Mouse (Mus musculus) bone marrow, adult 2 months (tissue): ENCODE measurements around the gene Rpgrip1l. TPM values are rescaled to one million over a fixed set of nuclear protein-coding genes. Genes with fewer than 3 reads are reported as not detected.

Experiments used
- H3K27ac ChIP-seq: fragments of 200-500 bp; 2 replicates; pipeline ENCODE4 v1.5.1; 2012; ENCODE audit warnings: low read depth, mild to moderate bottlenecking, control low read depth, inconsistent platforms, low read length; ENCODE audit not compliant: control insufficient read depth, poor library complexity, insufficient read depth
- H3K4me1 ChIP-seq: fragments of 200-500 bp; 2 replicates; pipeline ENCODE4 v1.6.1; 2011; ENCODE audit warnings: low read length; ENCODE audit not compliant: control insufficient read depth, insufficient read depth
- H3K4me3 ChIP-seq: fragments of 200-500 bp; replicated peaks from 2 replicates; pipeline ENCODE3; 2011; ENCODE audit warnings: mild to moderate bottlenecking, low read depth, low read length, control low read depth; ENCODE audit not compliant: control insufficient read depth
- CTCF ChIP-seq: fragments of 200-500 bp; IDR thresholded peaks from 2 replicates; pipeline ENCODE4 v1.5.1; 2011; ENCODE audit warnings: low read length, control low read depth; ENCODE audit not compliant: control insufficient read depth, insufficient read depth
- POLR2A ChIP-seq: fragments of 200-500 bp; IDR thresholded peaks from 2 replicates; pipeline ENCODE4 v1.6.1; 2011; ENCODE audit warnings: low read depth, mild to moderate bottlenecking, control low read depth, low read length, borderline replicate concordance; ENCODE audit not compliant: control insufficient read depth
- WGBS: fragments of 180-500 bp; shearing (Covaris S2); methylation state at CpG from one replicate; pipeline ENCODE4 v1.1.7; 2018; 5-methylcytosine and 5-hydroxymethylcytosine counted together
- polyA plus RNA-seq: library from polyadenylated mRNA; stranded (reverse); fragments of >200 nt; gene quantifications from 2 replicates; pipeline ENCODE4 v1.2.4, GENCODE M21; 2011; ENCODE audit warnings: low replicate concordance; ENCODE audit not compliant: missing spikeins, insufficient read depth, insufficient read length

Rpgrip1l gene
- polyA plus RNA-seq, 1 experiment = 1.1 TPM

GRCm38 (mm10) chr8:91269374-91269958, 43.6 kb downstream of the Rpgrip1l start:
- WGBS = 28% methylated on average over 2 of the region's 2 CpGs

GRCm38 (mm10) chr8:91264564-91264963, 48.5 kb downstream of the Rpgrip1l start:
- no peaks in the 10 kb centered on the region for H3K4me1 ChIP-seq
- H3K27ac ChIP-seq = no peak overlapping the region
- TF ChIP-seq POLR2A (no peak), CTCF (no peak)
- no peak overlapping the region for H3K4me3 ChIP-seq

More at GRCm38 (mm10) chr8:91269374-91269958, 43.6 kb downstream of the Rpgrip1l start:
- Histone ChIP-seq H3K27ac (no peak overlapping the region), H3K4me1 (no peaks in the 10 kb centered on the region), H3K4me3 (no peak overlapping the region)
- TF ChIP-seq CTCF (no peak), POLR2A (no peak)

- WGBS = 81% methylated on average over 3 of the region's 3 CpGs
- H3K4me3 ChIP-seq = no peak overlapping the region
- TF ChIP-seq CTCF (no peak), POLR2A (no peak)
- H3K27ac ChIP-seq = no peak overlapping the region
- H3K4me1 ChIP-seq = no peaks in the 10 kb centered on the region
Observed at GRCm38 (mm10) chr8:91263939-91264338, 49.1 kb downstream of the Rpgrip1l start.

GRCm38 (mm10) chr8:91261598-91261997, 51.5 kb downstream of the Rpgrip1l start:
- H3K27ac ChIP-seq = no peak overlapping the region
- TF ChIP-seq CTCF = peak; percentile 15; the same call in 1 of the 2 replicates
- no peak for TF ChIP-seq POLR2A
- WGBS = 60% methylated on average over 2 of the region's 2 CpGs
- H3K4me3 ChIP-seq = no peak overlapping the region
- H3K4me1 ChIP-seq = no peaks in the 10 kb centered on the region

- TF ChIP-seq POLR2A = no peak
- no peak for TF ChIP-seq CTCF
- H3K4me1 ChIP-seq = no peaks in the 10 kb centered on the region; the same call in 1 of the 2 replicates
- no peak overlapping the region for H3K4me3 ChIP-seq
- no peak overlapping the region for H3K27ac ChIP-seq
- WGBS = 24% methylated on average over 6 of the region's 6 CpGs
Observed at GRCm38 (mm10) chr8:91250966-91251365, 62.1 kb downstream of the Rpgrip1l start.

- Histone ChIP-seq H3K27ac (no peak overlapping the region), H3K4me3 (no peak overlapping the region), H3K4me1 (no peaks in the 10 kb centered on the region; the same call in 1 of the 2 replicates)
- 57% methylated on average over 9 of the region's 9 CpGs for WGBS
- no peak for TF ChIP-seq CTCF
- TF ChIP-seq POLR2A = no peak
Observed at GRCm38 (mm10) chr8:91249758-91250466, 63.1 kb downstream of the Rpgrip1l start.

- no peaks in the 10 kb centered on the region; the same call in 1 of the 2 replicates for H3K4me1 ChIP-seq
- no peak for TF ChIP-seq CTCF
- TF ChIP-seq POLR2A = no peak
- 75% methylated on average over 4 of the region's 4 CpGs for WGBS
- no peak overlapping the region for H3K4me3 ChIP-seq
- H3K27ac ChIP-seq = no peak overlapping the region
Observed at GRCm38 (mm10) chr8:91245821-91246454, 67.1 kb downstream of the Rpgrip1l start.

GRCm38 (mm10) chr8:91242721-91243120, 70.3 kb downstream of the Rpgrip1l start:
- no peak for TF ChIP-seq POLR2A
- TF ChIP-seq CTCF = no peak
- Histone ChIP-seq H3K4me3 (no peak overlapping the region), H3K4me1 (no peaks in the 10 kb centered on the region), H3K27ac (no peak overlapping the region)
- WGBS = 70% methylated on average over 1 of the region's 1 CpGs
